Mouse (Mus musculus): ENCODE data around the gene Pard3b. TPM values are rescaled to one million over a fixed set of nuclear protein-coding genes. Genes with fewer than 3 reads are reported as not detected.

Gene Pard3b
- total RNA-seq, 4 experiments from 2014 or later = 11.8 to 42.7 (median 22.0) TPM

GRCm38 (mm10) chr1:61756771-61757170, 118.1 kb downstream of the Pard3b start:
- no peak for DNase-seq

DNA sequence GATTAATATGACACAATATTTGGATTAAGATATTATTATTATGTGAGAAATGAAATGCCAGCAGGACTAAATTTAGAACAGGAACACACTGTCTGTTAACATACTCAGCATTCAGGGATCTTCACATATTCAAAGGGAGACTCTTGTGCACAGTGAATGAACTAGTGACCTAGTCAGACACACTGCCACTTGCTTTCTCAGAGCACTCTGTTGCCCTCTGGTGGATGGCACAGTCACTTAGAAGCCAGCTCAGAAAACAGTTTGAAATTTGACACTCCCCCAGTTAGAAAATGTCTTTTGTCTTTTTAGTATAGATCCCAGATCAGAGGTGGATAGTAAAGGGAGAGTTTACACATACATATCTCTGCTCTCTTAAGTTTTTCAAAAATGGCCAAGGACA, 132.6 kb downstream of the Pard3b start:
- DNase-seq = peak; percentile 46

- no peak for DNase-seq
Observed at GRCm38 (mm10) chr1:61778731-61779130, 140.1 kb downstream of the Pard3b start.

GRCm38 (mm10) chr1:61779906-61780305, 141.3 kb downstream of the Pard3b start:
- no peak for DNase-seq

DNA sequence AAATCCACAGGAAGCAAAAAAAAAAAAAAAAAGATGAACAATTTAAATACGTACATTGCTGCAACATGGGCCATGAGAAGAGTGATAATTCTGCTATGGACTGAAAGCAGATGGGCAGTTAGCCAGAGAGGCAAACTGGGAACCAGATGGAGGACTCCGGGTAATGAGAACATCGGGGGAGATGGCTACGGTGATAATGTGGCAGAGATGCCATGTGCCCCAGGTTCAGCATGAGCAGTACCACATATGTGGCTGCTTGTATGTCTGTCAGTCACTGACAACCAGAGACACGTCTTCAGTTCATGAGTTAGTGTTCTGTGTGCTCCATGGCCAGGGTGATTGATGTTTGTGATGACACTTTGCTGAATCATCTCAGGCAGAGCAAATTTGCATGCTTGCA, 157.7 kb downstream of the Pard3b start:
- no peak for DNase-seq

DNA sequence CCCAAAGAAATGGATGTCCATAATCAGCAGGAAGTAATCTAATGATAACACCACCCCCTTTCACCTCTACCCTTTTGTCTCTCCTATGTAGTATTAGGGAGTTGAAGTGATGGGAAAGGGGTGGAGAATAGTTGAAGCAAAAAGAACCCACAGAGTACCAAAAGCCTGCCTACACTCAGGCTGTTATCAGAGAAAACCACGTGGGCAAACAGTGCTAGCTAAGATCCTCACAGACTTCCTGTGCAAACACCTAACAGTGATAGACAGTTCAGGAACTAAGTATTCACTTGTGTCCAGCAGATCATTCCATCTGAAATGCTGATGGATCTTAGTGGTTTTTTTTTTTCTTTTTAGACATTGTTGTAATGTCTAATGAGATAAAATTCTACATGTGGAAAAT, 181.6 kb downstream of the Pard3b start:
- no peak for DNase-seq

- DNase-seq = no peak
Observed at GRCm38 (mm10) chr1:61825560-61826191, 187.1 kb downstream of the Pard3b start.

GRCm38 (mm10) chr1:61837006-61837544, 198.5 kb downstream of the Pard3b start:
- DNase-seq = no peak

- DNase-seq = no peak
Observed at GRCm38 (mm10) chr1:61846606-61847005, 208.0 kb downstream of the Pard3b start.

GRCm38 (mm10) chr1:61849029-61849714, 210.5 kb downstream of the Pard3b start:
- DNase-seq = no peak

GRCm38 (mm10) chr1:61850471-61850870, 211.8 kb downstream of the Pard3b start:
- DNase-seq = no peak

- no peak for DNase-seq
Observed at GRCm38 (mm10) chr1:61851176-61851575, 212.6 kb downstream of the Pard3b start.

DNA sequence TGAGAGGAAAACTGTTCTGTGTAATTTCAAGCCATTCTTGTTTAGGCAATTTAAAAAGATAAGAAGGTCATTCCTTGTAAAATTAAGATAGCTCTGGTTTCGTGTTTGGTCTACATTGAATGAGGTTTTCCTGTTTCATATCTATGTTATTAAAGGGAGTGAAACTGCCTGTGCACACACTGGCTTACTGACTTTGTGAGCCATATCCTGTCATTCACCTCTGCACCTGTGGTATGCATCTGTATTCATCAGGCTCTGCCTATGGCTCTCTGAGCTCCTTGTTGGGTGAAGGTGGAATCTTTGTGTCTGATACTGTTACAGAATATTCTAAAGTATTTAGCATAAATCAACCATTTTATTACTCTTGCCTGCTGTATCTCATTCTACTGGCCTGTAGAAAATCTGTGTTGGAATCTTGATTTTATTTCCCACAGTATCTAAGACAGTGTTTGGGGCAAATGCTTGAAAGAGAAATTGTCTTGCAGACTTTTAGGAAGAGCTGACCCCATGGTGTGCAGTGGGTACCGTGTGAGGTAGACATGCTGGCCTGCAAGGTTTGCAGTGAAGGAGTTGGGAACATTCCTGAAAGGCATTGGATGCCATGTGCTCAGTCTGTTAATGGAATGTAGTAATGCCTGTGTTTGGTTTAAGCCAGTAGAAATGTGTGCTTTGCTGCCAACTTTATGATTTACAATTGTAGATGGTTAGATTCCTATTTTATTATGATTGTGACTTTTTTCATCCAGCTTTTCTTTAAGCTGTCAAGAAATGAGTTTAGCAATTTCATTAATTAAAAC, 228.9 kb downstream of the Pard3b start:
- DNase-seq = no peak

GRCm38 (mm10) chr1:61874875-61875274, 236.3 kb downstream of the Pard3b start:
- DNase-seq = no peak

DNA sequence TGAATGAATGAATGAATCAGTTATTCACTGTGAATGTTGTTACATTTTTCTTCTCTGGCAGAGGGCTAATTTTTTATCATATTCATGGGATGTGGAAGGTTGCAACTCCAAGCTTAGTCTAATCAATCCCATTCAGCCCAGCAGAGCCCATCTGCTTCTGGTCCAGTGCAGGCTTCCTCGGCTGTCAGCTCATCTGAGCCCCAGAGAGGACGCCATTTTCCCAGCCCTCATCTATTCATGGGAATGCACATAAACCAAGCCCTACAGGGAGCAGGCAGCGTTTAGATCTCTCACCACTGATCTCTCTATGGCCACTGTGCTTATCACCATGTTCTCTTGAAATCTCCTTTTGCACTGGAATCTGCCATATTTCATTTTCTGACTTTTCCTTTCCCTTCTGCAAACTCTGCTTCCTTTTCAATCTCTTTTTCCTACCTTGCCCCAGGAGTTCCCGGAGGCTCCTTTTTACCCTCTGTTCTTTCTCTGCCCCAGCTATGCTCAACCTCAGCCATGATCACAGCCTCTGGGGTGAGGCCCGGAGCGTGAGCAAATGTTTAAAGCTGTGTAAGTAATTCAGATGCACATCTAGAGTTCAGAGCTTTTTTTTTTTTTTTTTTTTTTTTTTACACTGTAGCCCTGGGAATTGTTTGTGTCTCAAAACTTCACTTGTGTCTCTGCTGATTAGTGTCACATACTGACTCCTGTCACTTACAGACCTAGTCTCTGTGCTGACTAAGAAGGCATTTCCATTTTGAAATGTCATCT, 241.3 kb downstream of the Pard3b start:
- DNase-seq = no peak

GRCm38 (mm10) chr1:61896048-61896447, 257.4 kb downstream of the Pard3b start:
- no peak for DNase-seq

DNA sequence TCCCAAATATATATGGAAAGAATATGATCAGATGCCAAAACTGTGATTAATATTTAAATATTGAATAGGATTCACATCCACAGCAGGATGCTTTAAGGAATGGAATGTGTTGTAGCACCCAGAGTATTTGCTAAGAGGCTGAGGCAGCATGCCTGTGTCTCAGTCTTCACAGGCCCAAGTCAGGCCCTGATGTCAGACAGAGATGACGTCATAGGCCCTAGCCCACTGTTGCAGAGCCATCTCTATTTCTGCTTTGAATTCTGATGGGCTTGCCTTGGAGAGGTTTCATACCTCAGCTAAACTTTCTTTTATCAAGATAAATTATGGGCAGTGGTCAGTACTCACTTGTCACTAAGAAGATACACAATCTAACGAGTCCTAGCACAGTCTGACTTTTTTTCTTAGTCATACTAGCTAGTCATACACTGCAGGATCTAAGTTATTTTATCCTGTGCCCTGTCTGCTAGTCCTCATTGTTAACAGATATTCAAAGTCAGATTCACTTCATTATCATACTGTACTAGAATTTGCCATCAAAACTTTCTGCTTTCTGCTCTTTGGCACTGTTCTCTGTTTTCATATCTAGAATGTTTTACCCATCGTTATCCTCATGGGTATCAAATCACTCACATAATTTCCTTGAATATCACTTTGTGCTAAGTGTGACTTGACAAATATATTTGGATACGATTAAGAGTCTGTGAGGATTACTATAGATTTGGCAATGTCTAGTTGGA, 264.8 kb downstream of the Pard3b start:
- DNase-seq = no peak

- no peak for DNase-seq
Observed at GRCm38 (mm10) chr1:61904036-61904435, 265.4 kb downstream of the Pard3b start.

DNA sequence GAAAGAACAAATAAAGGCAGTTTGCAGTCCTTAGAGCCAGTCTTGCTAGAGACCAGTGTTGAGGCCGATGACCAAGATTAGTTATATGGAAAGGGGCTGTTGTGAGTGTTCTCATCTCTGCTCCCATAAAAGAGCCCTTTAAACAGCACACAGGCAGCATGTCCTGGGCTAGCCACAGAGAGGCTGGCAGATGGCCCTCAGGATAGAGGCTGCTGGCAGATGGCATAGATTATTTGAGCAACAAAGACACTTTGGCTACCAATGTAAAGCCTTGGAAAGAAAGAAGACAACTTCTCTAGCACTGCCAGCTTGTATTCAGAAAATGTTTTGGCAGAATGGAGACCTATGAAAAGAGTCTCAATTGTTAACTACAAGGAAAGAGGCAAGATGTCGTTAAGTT, 274.3 kb downstream of the Pard3b start:
- DNase-seq = no peak

- no peak for DNase-seq
Observed at GRCm38 (mm10) chr1:61924958-61925357, 286.3 kb downstream of the Pard3b start.

DNA sequence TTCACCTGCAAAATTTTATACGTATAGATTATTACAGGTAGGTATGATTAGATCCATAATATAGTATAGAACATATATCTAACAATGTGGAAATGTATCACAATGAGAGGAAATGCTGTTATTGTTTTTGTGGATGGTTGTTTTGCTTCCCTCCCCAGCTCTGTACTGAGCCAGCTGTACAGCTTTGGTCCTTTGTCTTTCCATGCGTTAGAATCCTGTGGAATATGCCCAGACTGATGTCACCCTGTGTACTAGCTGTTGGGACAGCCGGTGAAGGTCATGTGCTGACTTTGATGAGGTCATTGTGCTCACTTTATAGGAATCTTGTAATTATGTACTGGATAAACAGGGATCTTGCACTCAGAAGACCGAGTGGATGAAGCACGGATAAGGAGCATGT, 286.9 kb downstream of the Pard3b start:
- no peak for DNase-seq

Data from adrenal gland, adult 8-10 months (tissue).